Mouse (Mus musculus): ENCODE results near the gene Pcp4l1. TPM values are rescaled to one million over a fixed set of nuclear protein-coding genes. Genes with fewer than 3 reads are reported as not detected.

Gene Pcp4l1
- total and polyA plus RNA-seq, 3 experiments: not detected

DNA sequence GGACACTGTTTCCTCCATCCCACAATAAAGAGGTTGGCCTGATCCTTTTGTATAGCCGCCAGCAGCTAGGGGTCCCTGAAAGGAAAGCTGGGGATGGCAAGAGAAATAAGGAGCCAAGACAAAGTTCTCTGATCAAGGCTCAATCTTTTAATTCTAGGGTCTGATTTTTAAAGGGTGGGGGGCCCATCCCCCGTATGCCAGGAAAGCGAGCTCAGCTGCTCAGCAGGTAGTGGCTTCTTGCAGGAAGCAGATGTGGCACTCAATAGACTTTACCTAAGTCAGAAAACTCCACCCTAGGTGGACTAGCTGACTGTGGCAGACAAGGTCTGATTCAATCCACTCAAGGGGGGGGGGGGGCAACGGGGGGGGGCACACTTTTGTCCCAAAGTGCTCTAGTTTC lies 30.7 kb upstream of the Pcp4l1 start:
- Histone ChIP-seq H3K27ac (ENCODE audit: control insufficient read depth, low read depth, low read length) (no peak overlapping the region), H3K4me1 (ENCODE audit: control insufficient read depth in 1 of 2, insufficient read depth in 2 of 2, low read length in 2 of 2) (peaks cover 0 to 3% of the 10 kb centered on the region in 2 experiments; a peak in 1 of 4 replicates), H3K9me3 (replicated peaks; ENCODE audit: insufficient read depth, low read length) (no peaks in the 10 kb centered on the region), H3K79me2 (ENCODE audit: control insufficient read depth, insufficient read depth, low read length, poor library complexity) (peaks cover 2% of the 10 kb centered on the region; the same call in 1 of the 2 replicates), H3K4me3 (ENCODE audit: control insufficient read depth in 1 of 2, insufficient read depth in 1 of 2, low read depth in 2 of 2, low read length in 2 of 2) (no peak overlapping the region), H3K9ac (ENCODE audit: control insufficient read depth, low read depth, low read length, poor library complexity, severe bottlenecking) (no peak overlapping the region), H3K36me3 (ENCODE audit: control insufficient read depth in 1 of 2, insufficient read depth in 2 of 2, low read length in 2 of 2) (peaks cover 0 to 3% of the 10 kb centered on the region in 2 experiments; a peak in 2 of 4 replicates), H3K27me3 (ENCODE audit: control insufficient read depth in 1 of 2, insufficient read depth in 2 of 2, low read length in 2 of 2) (no peaks in the 10 kb centered on the region)
- DNase-seq (ENCODE audit: low read depth, low spot score): no peak
- TF ChIP-seq ZMIZ1 (IDR thresholded peaks at IDR 0.05; ENCODE audit: low read depth, low read length) (no peak), POLR2A (IDR thresholded peaks at IDR 0.05; ENCODE audit: control insufficient read depth in 1 of 2, insufficient read depth in 1 of 2, low read depth in 1 of 2, low read length in 2 of 2, poor library complexity in 1 of 2) (no peak), RCOR1 (IDR thresholded peaks at IDR 0.05; ENCODE audit: low read depth, low read length) (no peak), ZNF384 (IDR thresholded peaks at IDR 0.05; ENCODE audit: low read depth, low read length) (no peak), CHD2 (IDR thresholded peaks at IDR 0.05; ENCODE audit: low read length) (no peak), KAT2A (conservative IDR thresholded peaks at IDR 0.05; ENCODE audit: low read depth, low read length) (no peak), CTCF (IDR thresholded peaks at IDR 0.05 in 2 of 3, conservative IDR thresholded peaks at IDR 0.05 in 1 of 3; ENCODE audit: control insufficient read depth in 1 of 3, insufficient read depth in 1 of 3, low read depth in 2 of 3, low read length in 3 of 3, poor library complexity in 1 of 3, severe bottlenecking in 1 of 3) (no peak), EP300 (IDR thresholded peaks at IDR 0.05; ENCODE audit: low read depth in 1 of 2, low read length in 2 of 2) (no peak), RAD21 (IDR thresholded peaks at IDR 0.05; ENCODE audit: low read depth, low read length) (no peak), SMC3 (IDR thresholded peaks at IDR 0.05; ENCODE audit: low read depth, low read length) (no peak), MAFK (IDR thresholded peaks at IDR 0.05; ENCODE audit: borderline replicate concordance, low read depth, low read length) (no peak), BHLHE40 (IDR thresholded peaks at IDR 0.05; ENCODE audit: borderline replicate concordance, low read depth, low read length) (no peak), MAX (IDR thresholded peaks at IDR 0.05; ENCODE audit: low read length) (no peak)

- H3K27me3 ChIP-seq (ENCODE audit: control insufficient read depth in 1 of 2, insufficient read depth in 2 of 2, low read length in 2 of 2): no peaks in the 10 kb centered on the region
- no peak within 1 kb of the TSS for H3K9ac ChIP-seq (ENCODE audit: control insufficient read depth, low read depth, low read length, poor library complexity, severe bottlenecking)
- peaks cover 0 to 8% of the 10 kb centered on the region in 2 experiments; a peak in 1 of 4 replicates for H3K4me1 ChIP-seq (ENCODE audit: control insufficient read depth in 1 of 2, insufficient read depth in 2 of 2, low read length in 2 of 2)
- TF ChIP-seq TCF12 (IDR thresholded peaks at IDR 0.05; ENCODE audit: low read depth, low read length) (no peak), TBP (IDR thresholded peaks at IDR 0.05; ENCODE audit: low read depth, low read length) (no peak), BHLHE40 (IDR thresholded peaks at IDR 0.05; ENCODE audit: borderline replicate concordance, low read depth, low read length) (no peak), MXI1 (IDR thresholded peaks at IDR 0.05; ENCODE audit: low read depth, low read length) (no peak), MAX (IDR thresholded peaks at IDR 0.05; ENCODE audit: low read length) (no peak), UBTF (IDR thresholded peaks at IDR 0.05; ENCODE audit: borderline replicate concordance, insufficient read depth, low read depth, low read length) (no peak), SMC3 (IDR thresholded peaks at IDR 0.05; ENCODE audit: low read depth, low read length) (no peak), MAFK (IDR thresholded peaks at IDR 0.05; ENCODE audit: borderline replicate concordance, low read depth, low read length) (no peak), E2F4 (IDR thresholded peaks at IDR 0.05; ENCODE audit: borderline replicate concordance, low read depth, low read length) (no peak), MYB (IDR thresholded peaks at IDR 0.05; ENCODE audit: low read depth, low read length) (no peak), MAZ (IDR thresholded peaks at IDR 0.05; ENCODE audit: low read depth, low read length) (no peak), ZMIZ1 (IDR thresholded peaks at IDR 0.05; ENCODE audit: low read depth, low read length) (no peak), TAL1 (IDR thresholded peaks at IDR 0.05; ENCODE audit: low read length) (no peak), POLR2AphosphoS5 (IDR thresholded peaks at IDR 0.05; ENCODE audit: borderline replicate concordance, low read depth, low read length) (no peak), POLR2A (IDR thresholded peaks at IDR 0.05; ENCODE audit: control insufficient read depth in 1 of 2, insufficient read depth in 1 of 2, low read depth in 1 of 2, low read length in 2 of 2, poor library complexity in 1 of 2) (no peak), CHD2 (IDR thresholded peaks at IDR 0.05; ENCODE audit: low read length) (no peak), RAD21 (IDR thresholded peaks at IDR 0.05; ENCODE audit: low read depth, low read length) (no peak), GABPA (IDR thresholded peaks at IDR 0.05; ENCODE audit: low read depth, low read length) (no peak), KAT2A (conservative IDR thresholded peaks at IDR 0.05; ENCODE audit: low read depth, low read length) (no peak)
- H3K27ac ChIP-seq (ENCODE audit: control insufficient read depth, low read depth, low read length): no peak within 1 kb of the TSS
- H3K36me3 ChIP-seq (ENCODE audit: control insufficient read depth in 1 of 2, insufficient read depth in 2 of 2, low read length in 2 of 2): peaks cover 0 to 3% of the 10 kb centered on the region in 2 experiments; a peak in 2 of 4 replicates
- H3K9me3 ChIP-seq (replicated peaks; ENCODE audit: insufficient read depth, low read length): no peaks in the 10 kb centered on the region
- peaks cover 2% of the 10 kb centered on the region; the same call in 1 of the 2 replicates for H3K79me2 ChIP-seq (ENCODE audit: control insufficient read depth, insufficient read depth, low read length, poor library complexity)
- H3K4me3 ChIP-seq (ENCODE audit: control insufficient read depth in 1 of 2, insufficient read depth in 1 of 2, low read depth in 2 of 2, low read length in 2 of 2): no peak within 1 kb of the TSS
- DNase-seq (ENCODE audit: low read depth, low spot score): no peak
Measured at GRCm38 (mm10) chr1:171224857-171225256, 28.8 kb upstream of the Pcp4l1 start, which contains the start of gene Apoa2. Gene Apoa2, plus strand, starts transcription at chr1:171225054.

All from MEL (cell line).